Mouse (Mus musculus): ENCODE data around the gene Ceacam2. TPM values are rescaled to one million over a fixed set of nuclear protein-coding genes. Genes with fewer than 3 reads are reported as not detected.

The Ceacam2 gene
- total and polyA plus RNA-seq, 2 experiments from 2014 or later, result not detected

Other genes starting within 250 kb of the Ceacam2 start
- gene Pafah1b3, start 241.9 kb downstream of the Ceacam2 start, total RNA-seq (2014; rRNA removed), result 595 and 661 TPM in 2 replicates
- 604 and 629 TPM in 2 replicates for gene Pafah1b3, start 241.9 kb downstream of the Ceacam2 start, polyA plus RNA-seq (2015; fragmentation: Nextera tagmentation; extraction: Ambion mirVana)
- 2.0 and 2.5 TPM in 2 replicates for gene Prr19, start 238.4 kb downstream of the Ceacam2 start, total RNA-seq (2014; rRNA removed)
- gene Prr19, start 238.4 kb downstream of the Ceacam2 start, polyA plus RNA-seq (2015; fragmentation: Nextera tagmentation; extraction: Ambion mirVana), result 5.7 and 7.0 TPM in 2 replicates
- gene Tmem145, start 233.8 kb downstream of the Ceacam2 start, total RNA-seq (2014; rRNA removed), result 105 and 106 TPM in 2 replicates
- 131 and 143 TPM in 2 replicates for gene Tmem145, start 233.8 kb downstream of the Ceacam2 start, polyA plus RNA-seq (2015; fragmentation: Nextera tagmentation; extraction: Ambion mirVana)
- gene Megf8, start 222.7 kb downstream of the Ceacam2 start, total RNA-seq (2014; rRNA removed), result 90.0 and 103 TPM in 2 replicates
- 15.3 and 15.6 TPM in 2 replicates for gene Megf8, start 222.7 kb downstream of the Ceacam2 start, polyA plus RNA-seq (2015; fragmentation: Nextera tagmentation; extraction: Ambion mirVana)
- gene Cnfn, start 170.1 kb downstream of the Ceacam2 start, total RNA-seq (2014; rRNA removed), result not detected in 2 replicates
- gene Cnfn, start 170.1 kb downstream of the Ceacam2 start, polyA plus RNA-seq (2015; fragmentation: Nextera tagmentation; extraction: Ambion mirVana), result not detected in 2 replicates
- 10.6 and 11.6 TPM in 2 replicates for gene Lipe, start 141.1 kb downstream of the Ceacam2 start, total RNA-seq (2014; rRNA removed)
- 6.9 and 7.6 TPM in 2 replicates for gene Lipe, start 141.1 kb downstream of the Ceacam2 start, polyA plus RNA-seq (2015; fragmentation: Nextera tagmentation; extraction: Ambion mirVana)
- gene Cxcl17, start 127.0 kb downstream of the Ceacam2 start, total RNA-seq (2014; rRNA removed), result not detected in 2 replicates
- 0.38 and 0.57 TPM in 2 replicates for gene Cxcl17, start 127.0 kb downstream of the Ceacam2 start, polyA plus RNA-seq (2015; fragmentation: Nextera tagmentation; extraction: Ambion mirVana)
- gene Ceacam1, start 62.3 kb downstream of the Ceacam2 start, total RNA-seq (2014; rRNA removed), result 1.4 and 2.9 TPM in 2 replicates
- 0.84 and 0.94 TPM in 2 replicates for gene Ceacam1, start 62.3 kb downstream of the Ceacam2 start, polyA plus RNA-seq (2015; fragmentation: Nextera tagmentation; extraction: Ambion mirVana)
- gene Erich4, start 76.0 kb upstream of the Ceacam2 start, total RNA-seq (2014; rRNA removed), result not detected in 2 replicates
- gene Erich4, start 76.0 kb upstream of the Ceacam2 start, polyA plus RNA-seq (2015; fragmentation: Nextera tagmentation; extraction: Ambion mirVana), result not detected in 2 replicates
- gene Dmac2, start 79.6 kb upstream of the Ceacam2 start, total RNA-seq (2014; rRNA removed), result 54.3 and 58.1 TPM in 2 replicates
- 47.5 and 50.6 TPM in 2 replicates for gene Dmac2, start 79.6 kb upstream of the Ceacam2 start, polyA plus RNA-seq (2015; fragmentation: Nextera tagmentation; extraction: Ambion mirVana)
- gene B3gnt8, start 86.8 kb upstream of the Ceacam2 start, total RNA-seq (2014; rRNA removed), result 0.80 and 1.4 TPM in 2 replicates
- gene B3gnt8, start 86.8 kb upstream of the Ceacam2 start, polyA plus RNA-seq (2015; fragmentation: Nextera tagmentation; extraction: Ambion mirVana), result 0.62 and 0.97 TPM in 2 replicates
- 64.9 and 78.2 TPM in 2 replicates for gene Bckdha, start 119.1 kb upstream of the Ceacam2 start, total RNA-seq (2014; rRNA removed)
- gene Bckdha, start 119.1 kb upstream of the Ceacam2 start, polyA plus RNA-seq (2015; fragmentation: Nextera tagmentation; extraction: Ambion mirVana), result 40.7 and 50.9 TPM in 2 replicates
- 19.7 and 29.4 TPM in 2 replicates for gene Exosc5, start 119.3 kb upstream of the Ceacam2 start, total RNA-seq (2014; rRNA removed)
- gene Exosc5, start 119.3 kb upstream of the Ceacam2 start, polyA plus RNA-seq (2015; fragmentation: Nextera tagmentation; extraction: Ambion mirVana), result 27.3 and 29.5 TPM in 2 replicates
- 60.8 and 94.4 TPM in 2 replicates for gene Tmem91, start 135.3 kb upstream of the Ceacam2 start, total RNA-seq (2014; rRNA removed)
- 186 and 200 TPM in 2 replicates for gene Tmem91, start 135.3 kb upstream of the Ceacam2 start, polyA plus RNA-seq (2015; fragmentation: Nextera tagmentation; extraction: Ambion mirVana)
- gene B9d2, start 140.9 kb upstream of the Ceacam2 start, total RNA-seq (2014; rRNA removed), result 22.8 and 32.1 TPM in 2 replicates
- gene B9d2, start 140.9 kb upstream of the Ceacam2 start, polyA plus RNA-seq (2015; fragmentation: Nextera tagmentation; extraction: Ambion mirVana), result 58.2 and 67.2 TPM in 2 replicates
- gene Tgfb1, start 147.1 kb upstream of the Ceacam2 start, total RNA-seq (2014; rRNA removed), result 2.2 and 2.5 TPM in 2 replicates
- 0.53 and 0.88 TPM in 2 replicates for gene Tgfb1, start 147.1 kb upstream of the Ceacam2 start, polyA plus RNA-seq (2015; fragmentation: Nextera tagmentation; extraction: Ambion mirVana)
- 27.0 and 38.3 TPM in 2 replicates for gene Ccdc97, start 179.2 kb upstream of the Ceacam2 start, total RNA-seq (2014; rRNA removed)
- 29.1 and 34.4 TPM in 2 replicates for gene Ccdc97, start 179.2 kb upstream of the Ceacam2 start, polyA plus RNA-seq (2015; fragmentation: Nextera tagmentation; extraction: Ambion mirVana)
- 117 and 126 TPM in 2 replicates for gene Hnrnpul1, start 214.9 kb upstream of the Ceacam2 start, total RNA-seq (2014; rRNA removed)
- 41.8 and 47.8 TPM in 2 replicates for gene Hnrnpul1, start 214.9 kb upstream of the Ceacam2 start, polyA plus RNA-seq (2015; fragmentation: Nextera tagmentation; extraction: Ambion mirVana)
- 22.2 and 28.1 TPM in 2 replicates for gene Axl, start 248.8 kb upstream of the Ceacam2 start, total RNA-seq (2014; rRNA removed)
- 16.5 and 20.7 TPM in 2 replicates for gene Axl, start 248.8 kb upstream of the Ceacam2 start, polyA plus RNA-seq (2015; fragmentation: Nextera tagmentation; extraction: Ambion mirVana)

Measured in midbrain, postnatal 0 days (tissue).